Mouse (Mus musculus): Measurements from ENCODE around the gene Fbxl17. TPM values are rescaled to one million over a fixed set of nuclear protein-coding genes. Genes with fewer than 3 reads are reported as not detected.
A peak's percentile ranks its signal among the peaks of the same experiment; 100 is the strongest.

Gene Fbxl17
- total RNA-seq, 2 experiments from 2014 or later = 58.0 to 59.9 TPM

GRCm38 (mm10) chr17:63410101-63410500 lies 89.7 kb downstream of the Fbxl17 start:
- DNase-seq (ENCODE audit: low spot score in 2 of 2) = no peak
- intact Hi-C loops (cut with DNase I) = loop anchor here (10.0 kb wide), 1 partner anchor 85 kb away; no protein-coding TSS in a partner anchor

- intact Hi-C loops (cut with DNase I) = no loop called here
- no peak for DNase-seq (ENCODE audit: low spot score in 2 of 2)
These were observed 93.9 kb downstream of the Fbxl17 start for GRCm38 (mm10) chr17:63405955-63406354.

GRCm38 (mm10) chr17:63405471-63405870 lies 94.3 kb downstream of the Fbxl17 start:
- DNase-seq (ENCODE audit: low spot score in 2 of 2) = no peak
- intact Hi-C loops (cut with DNase I) = no loop called here

- intact Hi-C loops (cut with DNase I) = no loop called here
- no peak for DNase-seq (ENCODE audit: low spot score in 2 of 2)
These were observed 94.8 kb downstream of the Fbxl17 start for GRCm38 (mm10) chr17:63404968-63405367.

GRCm38 (mm10) chr17:63403801-63404415 lies 95.9 kb downstream of the Fbxl17 start:
- intact Hi-C loops (cut with DNase I) = no loop called here
- no peak for DNase-seq (ENCODE audit: low spot score in 2 of 2)

GRCm38 (mm10) chr17:63402741-63403681 lies 96.8 kb downstream of the Fbxl17 start:
- DNase-seq (ENCODE audit: low spot score in 2 of 2) = no peak
- intact Hi-C loops (cut with DNase I) = no loop called here

- intact Hi-C loops (cut with DNase I) = no loop called here
- DNase-seq (ENCODE audit: low spot score in 2 of 2) = no peak
These were observed 97.6 kb downstream of the Fbxl17 start for GRCm38 (mm10) chr17:63402170-63402569.

- no peak for DNase-seq (ENCODE audit: low spot score in 2 of 2)
- intact Hi-C loops (cut with DNase I) = no loop called here
These were observed 99.2 kb downstream of the Fbxl17 start for GRCm38 (mm10) chr17:63400640-63401039.

- intact Hi-C loops (cut with DNase I) = no loop called here
- no peak for DNase-seq (ENCODE audit: low spot score in 2 of 2)
These were observed 100.0 kb downstream of the Fbxl17 start for GRCm38 (mm10) chr17:63399816-63400215.

GRCm38 (mm10) chr17:63391506-63391905 lies 108.3 kb downstream of the Fbxl17 start:
- intact Hi-C loops (cut with DNase I) = no loop called here
- no peak for DNase-seq (ENCODE audit: low spot score in 2 of 2)

GRCm38 (mm10) chr17:63390951-63391350 lies 108.9 kb downstream of the Fbxl17 start:
- DNase-seq (ENCODE audit: low spot score in 2 of 2) = no peak
- intact Hi-C loops (cut with DNase I) = no loop called here

- no peak for DNase-seq (ENCODE audit: low spot score in 2 of 2)
- intact Hi-C loops (cut with DNase I) = no loop called here
These were observed 128.8 kb downstream of the Fbxl17 start for GRCm38 (mm10) chr17:63370977-63371376.

- intact Hi-C loops (cut with DNase I) = no loop called here
- DNase-seq (ENCODE audit: low spot score in 2 of 2) = no peak
These were observed 130.0 kb downstream of the Fbxl17 start for GRCm38 (mm10) chr17:63369631-63370310.

- DNase-seq (ENCODE audit: low spot score in 2 of 2) = no peak
- intact Hi-C loops (cut with DNase I) = no loop called here
These were observed 132.3 kb downstream of the Fbxl17 start for GRCm38 (mm10) chr17:63367476-63367875.

- peak; percentile 11 to 15 for DNase-seq (ENCODE audit: low spot score in 2 of 2)
- intact Hi-C loops (cut with DNase I) = no loop called here
These were observed 133.8 kb downstream of the Fbxl17 start for GRCm38 (mm10) chr17:63366045-63366444.

- intact Hi-C loops (cut with DNase I) = no loop called here
- no peak for DNase-seq (ENCODE audit: low spot score in 2 of 2)
These were observed 135.2 kb downstream of the Fbxl17 start for GRCm38 (mm10) chr17:63364605-63365004.

GRCm38 (mm10) chr17:63362196-63362595 lies 137.6 kb downstream of the Fbxl17 start:
- no peak for DNase-seq (ENCODE audit: low spot score in 2 of 2)
- intact Hi-C loops (cut with DNase I) = no loop called here

GRCm38 (mm10) chr17:63361679-63362078 lies 138.1 kb downstream of the Fbxl17 start:
- DNase-seq (ENCODE audit: low spot score in 2 of 2) = no peak
- intact Hi-C loops (cut with DNase I) = no loop called here

- intact Hi-C loops (cut with DNase I) = no loop called here
- no peak for DNase-seq (ENCODE audit: low spot score in 2 of 2)
These were observed 141.0 kb downstream of the Fbxl17 start for GRCm38 (mm10) chr17:63358837-63359236.

- intact Hi-C loops (cut with DNase I) = no loop called here
- DNase-seq (ENCODE audit: low spot score in 2 of 2) = no peak
These were observed 143.6 kb downstream of the Fbxl17 start for GRCm38 (mm10) chr17:63356202-63356601.

All from left cerebral cortex, postnatal 14 days (tissue).